Mouse (Mus musculus): Measurements from ENCODE around the gene Slc11a1.
"Not testable (repeated sequence)": the region's sequence is repeated elsewhere in the genome, so short reads cannot be mapped to it uniquely, and the experiment has no call there.

Slc11a1 gene

GRCm38 (mm10) chr1:74374980-74375379 lies at the start of gene Slc11a1:
TSS of gene Slc11a1 (plus strand) at chr1:74375195.
- DNase-seq: no peak

- not testable (repeated sequence) for DNase-seq
These were observed 48.1 kb upstream of the Slc11a1 start for GRCm38 (mm10) chr1:74326916-74327315.

DNA sequence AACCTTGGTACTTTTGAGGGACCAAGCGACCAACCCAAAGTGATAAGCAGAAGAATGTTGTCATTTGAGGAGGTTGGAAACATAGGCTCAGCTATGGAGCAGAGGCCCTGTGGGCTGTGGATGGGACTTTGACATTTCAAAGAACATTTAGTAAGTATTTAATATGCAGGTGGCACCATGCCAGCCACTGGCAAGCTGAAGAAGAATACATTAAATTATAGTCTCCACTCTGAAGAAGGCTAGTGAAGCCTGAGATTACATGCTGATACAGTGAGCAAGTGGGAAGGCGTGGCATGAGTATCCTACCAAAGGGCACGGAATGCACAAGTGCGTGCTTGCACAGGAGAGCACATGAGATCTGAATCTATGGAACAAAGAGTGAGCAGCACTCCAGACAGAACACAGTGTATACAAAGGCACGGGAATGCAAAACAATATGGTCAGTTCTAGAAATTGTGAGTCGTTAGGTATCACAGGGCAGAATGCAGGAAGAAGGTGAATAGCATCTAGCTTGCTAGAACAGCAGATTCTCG lies 45.0 kb upstream of the Slc11a1 start:
- no peak for DNase-seq

- DNase-seq: no peak
These were observed 43.8 kb upstream of the Slc11a1 start for GRCm38 (mm10) chr1:74331046-74331681.

- DNase-seq: peak; percentile 95
These were observed 42.7 kb upstream of the Slc11a1 start for GRCm38 (mm10) chr1:74332241-74332763.

GRCm38 (mm10) chr1:74332930-74333329 lies 42.1 kb upstream of the Slc11a1 start:
- no peak for DNase-seq

- no peak for DNase-seq
These were observed 40.4 kb upstream of the Slc11a1 start for GRCm38 (mm10) chr1:74334607-74335006.

- no peak for DNase-seq
These were observed 40.0 kb upstream of the Slc11a1 start for GRCm38 (mm10) chr1:74335033-74335432.

DNA sequence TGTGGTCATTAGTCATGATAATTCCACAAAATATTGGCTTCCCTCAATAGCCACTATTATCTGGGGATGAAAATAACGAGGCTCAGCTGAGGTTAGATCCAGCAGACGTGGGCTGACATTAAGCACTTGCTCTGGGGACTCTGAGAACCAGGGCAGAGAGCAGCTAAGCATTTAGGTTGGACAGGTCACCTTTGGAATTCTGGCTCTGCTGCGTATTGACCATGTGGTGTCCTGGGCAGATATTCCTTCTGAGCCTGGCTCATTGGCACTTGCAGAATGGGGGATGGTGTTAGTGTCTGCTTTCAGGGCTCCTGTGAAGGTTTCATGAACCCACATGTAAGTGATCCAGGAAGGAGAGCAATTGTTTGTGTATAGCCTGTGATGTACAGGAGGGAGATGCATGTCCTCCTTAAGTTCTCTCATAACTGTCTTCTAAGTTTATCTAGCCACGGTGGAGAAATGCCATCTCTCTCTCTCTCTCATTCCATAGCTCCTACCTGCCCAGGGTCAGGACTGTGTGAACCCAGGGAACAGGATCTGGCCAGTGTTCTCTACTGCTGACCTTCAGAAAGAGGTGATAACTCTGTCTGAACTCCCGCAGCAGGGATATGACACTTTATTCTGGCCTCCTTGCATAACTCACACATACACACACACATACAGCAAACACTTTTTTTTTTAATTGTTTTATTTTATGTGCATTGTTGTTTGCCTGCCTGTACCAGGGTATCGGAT lies 39.4 kb upstream of the Slc11a1 start:
- DNase-seq: no peak

- DNase-seq: no peak
These were observed 37.7 kb upstream of the Slc11a1 start for GRCm38 (mm10) chr1:74337241-74337771.

- no peak for DNase-seq
These were observed 37.0 kb upstream of the Slc11a1 start for GRCm38 (mm10) chr1:74338013-74338412.

GRCm38 (mm10) chr1:74338626-74339025 lies 36.4 kb upstream of the Slc11a1 start:
- DNase-seq: no peak

DNA sequence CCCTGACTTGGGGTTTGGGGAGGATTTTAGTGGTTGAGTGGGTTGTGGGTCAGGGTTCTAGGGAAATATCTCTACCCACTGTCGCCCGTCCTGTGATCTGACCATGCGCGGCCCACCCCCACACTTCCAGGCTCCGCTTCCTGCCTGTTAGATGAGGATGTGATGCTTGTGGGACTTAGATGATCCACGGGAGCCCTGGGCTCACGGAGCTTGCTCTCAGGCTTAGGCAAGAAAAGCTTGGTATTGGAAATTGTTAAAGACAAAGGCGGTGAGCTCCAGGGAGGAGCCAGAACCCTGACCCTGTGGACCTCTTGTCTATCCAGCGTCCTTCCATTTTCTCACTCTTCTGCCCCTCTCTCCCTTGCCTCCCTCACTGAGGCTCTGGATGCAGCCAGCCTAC lies 35.1 kb upstream of the Slc11a1 start:
- DNase-seq: no peak

DNA sequence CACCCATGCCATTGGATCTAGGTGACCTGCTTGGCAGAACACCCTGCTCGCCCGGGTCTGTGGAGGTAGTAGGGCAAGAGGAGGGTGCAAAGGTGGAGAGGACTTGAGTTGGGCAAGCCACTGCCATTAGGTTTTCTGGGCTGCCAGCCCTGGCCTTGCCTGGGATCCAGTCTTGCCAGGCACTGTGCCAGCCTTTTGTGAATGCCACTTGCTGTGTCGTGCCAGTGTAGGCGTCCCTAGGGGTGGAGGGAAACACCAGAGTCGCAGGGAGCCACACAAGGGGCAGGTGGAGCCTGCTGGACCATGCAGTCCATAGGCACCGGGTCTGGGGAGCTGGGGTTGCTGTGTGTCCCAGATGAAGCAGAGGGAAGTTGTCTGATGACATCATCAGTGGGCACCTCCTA lies 34.6 kb upstream of the Slc11a1 start:
- DNase-seq: peak; percentile 67

DNA sequence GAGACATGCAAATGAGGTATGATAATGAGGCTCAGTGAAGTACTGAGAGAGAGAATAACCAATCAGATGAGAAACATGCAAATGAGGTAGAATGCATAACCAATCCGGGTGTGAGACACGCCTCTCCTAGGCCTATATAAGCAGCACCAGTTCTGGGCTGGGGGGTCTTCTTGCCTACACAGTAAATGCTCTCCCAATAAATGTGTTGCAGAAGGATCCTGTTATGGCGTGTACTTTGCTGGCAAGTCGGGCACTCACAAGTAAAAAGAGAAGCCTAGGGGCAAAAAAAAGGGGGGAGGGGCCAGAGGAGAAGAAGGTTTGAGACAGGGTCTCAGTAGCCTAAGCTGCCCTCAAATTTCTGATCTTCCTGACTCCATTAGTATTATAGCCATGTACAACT lies 34.0 kb upstream of the Slc11a1 start:
- DNase-seq: not testable (repeated sequence)

DNA sequence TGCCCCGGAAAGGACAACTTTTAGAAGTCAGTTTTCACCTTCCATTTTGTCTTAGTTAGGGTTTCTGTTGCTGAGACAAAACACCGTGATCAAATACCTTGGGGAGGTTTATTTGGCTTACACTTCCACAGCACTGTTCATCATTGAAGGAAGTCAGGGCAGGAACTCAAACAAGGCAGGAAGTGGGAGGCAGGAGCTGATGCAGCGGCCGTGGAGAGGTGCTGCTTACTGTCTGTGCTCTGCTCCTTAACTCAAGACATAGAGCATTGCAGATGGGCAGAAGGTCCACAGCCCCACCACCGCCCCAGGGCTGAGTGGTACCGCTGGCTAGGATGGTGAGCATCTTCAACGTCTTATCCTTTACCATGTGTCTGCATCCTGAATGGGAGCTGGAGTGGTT lies 33.1 kb upstream of the Slc11a1 start:
- DNase-seq: no peak

DNA sequence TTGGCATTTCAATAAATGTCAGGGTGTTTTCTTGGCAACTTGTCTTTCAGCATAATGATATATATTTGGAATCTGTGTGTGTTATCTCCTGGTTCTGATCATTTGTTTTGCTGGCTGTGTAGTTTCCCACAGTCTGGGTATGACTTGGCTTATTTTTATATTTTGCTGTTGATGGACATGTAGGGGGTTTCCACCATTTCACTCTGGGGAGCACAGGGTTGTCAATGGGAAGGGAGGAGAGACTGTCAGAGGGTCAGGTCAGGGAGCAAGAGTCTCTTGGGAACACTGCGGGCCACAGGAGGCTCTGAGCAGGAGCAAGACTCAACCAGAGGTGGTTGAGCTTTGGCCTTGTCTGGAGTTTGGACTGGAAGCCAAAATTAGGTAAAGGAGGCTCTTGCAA lies 32.7 kb upstream of the Slc11a1 start:
- DNase-seq: no peak

- DNase-seq: no peak
These were observed 31.8 kb upstream of the Slc11a1 start for GRCm38 (mm10) chr1:74343161-74343560.

- no peak for DNase-seq
These were observed 30.7 kb upstream of the Slc11a1 start for GRCm38 (mm10) chr1:74344163-74344916.

- DNase-seq: no peak
These were observed 23.7 kb upstream of the Slc11a1 start for GRCm38 (mm10) chr1:74351185-74351769.

DNA sequence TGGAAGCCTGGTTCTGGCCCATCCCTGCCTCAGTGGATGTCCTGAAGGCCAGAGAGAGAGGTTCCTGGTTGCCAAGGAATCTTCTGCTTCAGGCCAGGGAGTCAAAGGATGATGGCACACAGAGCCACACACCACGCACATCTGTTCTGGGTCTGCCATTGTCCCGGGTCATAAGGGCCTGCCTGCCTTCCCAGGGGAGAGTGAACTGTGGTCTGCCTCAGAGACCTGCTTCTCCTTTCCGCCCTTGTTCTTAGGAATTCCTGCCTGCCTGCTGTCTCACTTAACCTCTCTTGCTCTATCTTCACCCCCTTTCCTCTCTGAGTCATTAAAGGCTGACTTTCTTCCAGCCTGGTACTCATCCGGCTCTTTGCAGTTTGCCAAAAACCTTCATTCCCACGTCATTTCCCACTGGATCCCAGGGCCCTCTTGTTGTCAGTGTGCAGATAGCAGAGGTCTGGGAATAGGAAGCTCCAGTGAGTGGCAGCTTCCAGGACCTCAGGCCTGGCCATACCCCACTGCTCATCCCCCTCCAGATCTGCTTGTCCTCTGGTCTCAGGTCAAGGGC lies 22.4 kb upstream of the Slc11a1 start:
- DNase-seq: no peak

Measured in right cerebral cortex, postnatal 14 days (tissue).